Mouse (Mus musculus) CD4-positive, CD25-positive, alpha-beta regulatory T cell, adult 4 months (primary cell): Measurements from ENCODE around the gene Cep170. TPM values are rescaled to one million over a fixed set of nuclear protein-coding genes. Genes with fewer than 3 reads are reported as not detected.

Experiments used
- ATAC-seq: one replicate; pipeline ENCODE4 v1.8.0; 2017
- polyA plus RNA-seq, 2 experiments: library from polyadenylated mRNA; unstranded; fragments of 100-300 nt; shearing (Covaris generic); gene quantifications; one replicate each; pipeline ENCODE4 v1.2.1; 2017

Cep170 gene
- polyA plus RNA-seq, 2 experiments from 2014 or later, result 12.1 to 13.0 TPM

- ATAC-seq, result no peak
These were observed 64.2 kb downstream of the Cep170 start for GRCm38 (mm10) chr1:176749708-176750107.

DNA sequence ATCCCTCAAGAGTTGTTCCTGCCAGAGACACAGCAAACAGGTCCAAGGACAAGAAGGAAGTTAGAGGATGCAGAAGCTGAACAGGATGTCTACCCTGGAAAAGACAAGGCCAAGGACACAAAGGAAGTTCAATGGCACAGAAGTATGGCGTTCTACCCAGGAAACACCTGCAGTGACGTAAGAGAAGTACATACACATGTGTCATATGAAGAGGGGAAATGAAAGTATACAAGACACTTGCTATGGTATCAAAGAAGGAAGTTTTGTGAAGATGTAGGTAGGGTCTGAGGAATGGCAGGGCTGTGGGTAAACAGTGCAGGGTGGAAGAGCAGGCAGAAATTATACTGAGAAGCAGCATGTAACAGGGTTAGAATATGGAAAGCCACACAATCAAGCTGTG is 81.0 kb downstream of the Cep170 start:
- ATAC-seq, result no peak

DNA sequence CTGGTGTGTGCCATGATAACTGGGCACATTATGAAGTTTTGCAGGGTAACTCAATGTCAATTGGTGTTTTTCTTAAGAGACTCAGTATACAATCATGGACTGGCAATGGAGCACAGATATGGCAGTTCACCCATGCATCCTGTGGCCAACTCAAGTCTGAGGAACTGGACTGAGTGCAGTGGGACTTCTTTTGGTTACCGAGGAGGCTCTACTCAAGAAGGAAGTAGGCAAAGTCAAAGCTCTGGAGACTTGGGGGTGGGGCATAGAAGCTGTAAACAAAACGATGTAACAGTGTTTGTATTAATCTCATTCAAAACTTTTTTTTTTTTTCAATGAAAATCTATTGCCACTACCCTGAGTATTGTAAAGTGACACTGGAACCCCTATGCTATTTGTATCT is 83.3 kb downstream of the Cep170 start:
- ATAC-seq, result no peak

DNA sequence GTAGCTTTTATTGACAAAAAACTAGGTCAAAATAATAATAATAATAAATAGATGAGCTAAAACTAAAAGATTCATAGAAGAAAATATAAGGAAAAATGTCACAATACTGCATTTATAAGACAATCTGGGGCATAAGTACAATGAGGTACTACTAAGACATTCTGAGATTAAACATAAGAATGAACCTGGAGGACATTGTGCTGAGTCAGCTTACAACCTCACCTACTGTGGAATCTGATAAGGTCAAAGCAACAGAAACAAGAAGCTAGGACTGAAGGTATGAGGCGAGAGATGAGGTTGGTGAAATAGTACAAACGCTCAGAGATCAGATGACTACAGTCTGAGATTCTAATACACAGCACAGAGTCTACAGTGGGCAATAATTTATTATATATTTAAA is 86.5 kb downstream of the Cep170 start:
- no peak for ATAC-seq

DNA sequence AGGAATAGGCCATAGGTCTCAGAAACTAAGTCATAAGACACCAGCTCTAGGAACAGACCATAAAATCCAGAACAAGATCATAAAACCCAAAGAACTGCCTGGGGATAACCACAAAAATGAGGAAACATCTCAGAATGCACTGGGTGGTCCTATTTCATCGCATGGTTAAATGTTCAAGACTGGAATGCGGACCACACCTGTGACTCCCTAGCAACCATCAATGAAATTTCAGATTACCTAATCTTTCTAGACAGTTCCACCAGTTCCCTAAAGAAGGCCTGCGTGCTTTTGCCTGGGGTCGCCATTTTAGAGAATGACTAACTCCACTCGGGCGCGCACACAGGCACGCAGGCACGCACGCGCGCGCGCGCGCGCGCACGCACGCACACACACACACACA is 89.1 kb downstream of the Cep170 start:
- ATAC-seq, result no peak

- no peak for ATAC-seq
These were observed 89.8 kb downstream of the Cep170 start for GRCm38 (mm10) chr1:176723858-176724713.

GRCm38 (mm10) chr1:176712436-176712835 is 101.4 kb downstream of the Cep170 start:
- ATAC-seq, result peak; percentile 85

DNA sequence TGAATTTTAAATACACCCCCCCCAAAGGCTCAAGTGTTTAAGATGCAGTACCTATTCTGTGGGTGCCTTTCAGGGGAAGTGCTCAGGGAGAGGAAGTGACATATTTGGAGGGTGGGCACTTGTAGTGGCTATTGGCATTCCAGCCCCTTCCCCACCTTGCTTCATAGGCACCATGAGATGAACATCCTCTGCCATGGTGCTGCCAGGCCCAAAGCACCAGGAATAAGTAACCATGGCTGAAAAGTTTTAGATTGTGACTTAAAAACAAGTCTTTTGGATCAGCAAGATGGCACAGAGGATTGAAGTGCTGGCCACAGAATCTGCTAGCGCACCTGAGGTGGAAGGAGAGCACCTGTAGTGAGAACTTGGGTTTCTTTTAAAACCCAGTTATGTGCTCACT is 113.6 kb downstream of the Cep170 start:
- no peak for ATAC-seq

DNA sequence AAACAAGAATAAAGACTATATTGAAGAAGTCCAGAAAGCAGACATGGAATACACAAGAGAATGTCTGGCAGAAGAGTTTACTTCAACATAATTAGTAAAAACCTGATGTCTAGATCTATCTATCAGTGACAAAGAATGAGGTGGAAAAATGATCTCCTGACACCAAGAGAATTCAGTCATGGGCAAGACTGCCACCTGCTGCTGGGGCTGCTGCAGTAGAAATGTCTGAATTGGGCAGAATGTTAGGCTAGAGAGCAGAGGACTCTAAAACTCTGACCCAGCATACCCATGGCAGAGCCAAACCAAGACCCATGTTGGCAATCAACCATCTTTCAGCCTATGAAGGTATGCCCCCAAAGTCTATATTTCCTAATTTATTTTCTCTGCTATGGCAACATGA is 114.1 kb downstream of the Cep170 start:
- ATAC-seq, result no peak

DNA sequence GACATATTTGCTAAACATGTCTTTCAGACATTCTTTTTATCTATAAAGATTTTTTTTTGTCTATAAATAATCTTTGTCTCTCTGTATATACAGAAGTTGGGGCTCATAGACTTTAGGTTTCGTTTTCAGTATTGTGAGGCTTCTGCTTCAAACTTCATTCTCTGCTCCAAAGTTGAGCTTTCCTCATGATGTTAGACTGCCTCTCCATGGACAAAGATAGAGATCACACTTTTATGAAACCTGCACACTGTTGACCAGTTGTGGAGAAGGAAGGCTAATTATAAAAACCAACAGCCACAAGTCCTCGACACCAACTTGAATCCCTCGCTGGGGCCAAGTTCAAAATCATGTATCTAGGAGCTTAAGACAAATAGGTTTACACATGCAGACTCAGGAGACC is 115.2 kb downstream of the Cep170 start:
- no peak for ATAC-seq

DNA sequence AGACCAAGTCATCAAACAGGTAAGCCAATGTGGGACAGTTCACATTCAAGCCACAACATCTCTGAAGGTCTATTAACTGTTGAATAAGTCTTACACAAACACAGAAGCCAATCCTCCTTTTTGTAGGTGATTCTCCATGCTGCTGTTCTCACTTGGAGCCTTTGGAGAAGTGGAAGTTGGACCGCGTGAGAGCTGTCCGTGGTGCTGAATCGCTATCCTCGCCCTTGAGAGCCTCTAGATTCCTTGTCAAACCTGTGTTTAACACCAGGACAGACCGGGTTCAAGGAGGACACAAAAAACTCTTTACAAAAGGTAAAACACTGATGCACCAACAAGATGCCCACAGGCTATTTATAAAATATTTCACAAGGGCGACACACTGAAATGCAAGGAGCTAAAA is 116.8 kb downstream of the Cep170 start:
- ATAC-seq, result no peak

- no peak for ATAC-seq
These were observed 122.8 kb downstream of the Cep170 start for GRCm38 (mm10) chr1:176691101-176691500.

DNA sequence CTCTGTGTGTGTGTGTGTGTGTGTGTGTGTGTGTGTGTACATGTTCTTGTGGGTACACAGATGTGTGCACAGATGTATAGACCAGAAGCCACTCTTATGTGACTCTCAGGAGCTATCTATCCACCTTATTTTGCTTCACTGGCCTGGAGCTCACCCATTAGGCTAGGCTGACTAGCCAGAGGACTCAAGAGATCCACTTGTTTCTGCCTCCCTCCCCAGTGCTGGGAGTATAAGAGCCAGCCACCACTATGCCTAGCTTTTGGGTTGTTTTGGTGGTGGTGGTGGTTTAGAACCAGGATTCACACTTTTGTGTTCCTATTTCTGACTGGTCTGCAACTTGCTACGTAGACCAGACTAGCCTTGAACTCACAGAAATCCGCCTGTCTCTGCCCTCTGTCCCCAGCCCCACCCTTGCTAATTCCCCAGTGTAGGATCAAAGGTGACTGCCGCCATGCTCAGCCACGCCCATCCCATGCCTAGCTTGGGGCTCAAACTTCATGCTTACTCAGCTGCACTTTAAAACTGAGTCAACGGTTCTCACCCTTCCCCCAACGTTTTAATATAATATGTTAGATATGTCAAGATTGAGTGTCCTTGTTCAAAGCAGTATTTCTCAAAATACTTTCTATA is 125.5 kb downstream of the Cep170 start:
- no peak for ATAC-seq

Other genes with a start within 250 kb of the Cep170 start
- 10 to 100 TPM; 25.3 to 25.5 TPM for gene Sdccag8, start 593 bp upstream of the Cep170 start, polyA plus RNA-seq